Mouse (Mus musculus): ENCODE results near the gene Rpn1. TPM values are rescaled to one million over a fixed set of nuclear protein-coding genes. Genes with fewer than 3 reads are reported as not detected.

Gene Rpn1
- polyA plus RNA-seq, 1 experiment from 2014 or later, result 227 TPM

GRCm38 (mm10) chr6:88105783-88106611 is 21.7 kb downstream of the Rpn1 start:
- whole genome bisulfite sequencing, result 11% methylated on average over 32 of the region's 32 CpGs
- H3K9ac ChIP-seq, result peak overlapping the region; percentile 64
- peaks cover 37% of the 10 kb centered on the region for H3K36me3 ChIP-seq
- H3K4me3 ChIP-seq, result peak overlapping the region; percentile 21
- peak overlapping the region; percentile 67 for H3K4me2 ChIP-seq
- no peaks in the 10 kb centered on the region for H3K9me3 ChIP-seq (replicated peaks)
- H3K27me3 ChIP-seq (replicated peaks), result 0 out of 2 replicates have a peak, but pooled peaks cover 4% of the 10 kb centered on the region
- peak; percentile 84 for ATAC-seq (ENCODE audit: insufficient number of reproducible peaks, low FRiP score)
- H3K27ac ChIP-seq (ENCODE audit: poor library complexity, severe bottlenecking), result no peak overlapping the region
- peaks cover 13% of the 10 kb centered on the region; the same call in 1 of the 2 replicates for H3K4me1 ChIP-seq (replicated peaks)

GRCm38 (mm10) chr6:88106612-88107123 is 22.4 kb downstream of the Rpn1 start:
- H3K4me2 ChIP-seq, result peak overlapping the region; percentile 67
- H3K4me3 ChIP-seq, result peak overlapping the region; percentile 21; the same call in 1 of the 2 replicates
- 0 out of 2 replicates have a peak, but pooled peaks have one; percentile 22 for ATAC-seq (ENCODE audit: insufficient number of reproducible peaks, low FRiP score)
- peak overlapping the region; percentile 64; the same call in 1 of the 2 replicates for H3K9ac ChIP-seq
- no peaks in the 10 kb centered on the region for H3K9me3 ChIP-seq (replicated peaks)
- H3K4me1 ChIP-seq (replicated peaks), result peaks cover 13% of the 10 kb centered on the region; the same call in 1 of the 2 replicates
- H3K27me3 ChIP-seq (replicated peaks), result 0 out of 2 replicates have a peak, but pooled peaks cover 4% of the 10 kb centered on the region
- H3K36me3 ChIP-seq, result peaks cover 31% of the 10 kb centered on the region
- no peak overlapping the region for H3K27ac ChIP-seq (ENCODE audit: poor library complexity, severe bottlenecking)
- WGBS, result 90% methylated on average over 12 of the region's 12 CpGs

GRCm38 (mm10) chr6:88107661-88108535 is 23.6 kb downstream of the Rpn1 start:
- 0 out of 2 replicates have a peak, but pooled peaks cover 12% of the 10 kb centered on the region for H3K27me3 ChIP-seq (replicated peaks)
- no peaks in the 10 kb centered on the region for H3K9me3 ChIP-seq (replicated peaks)
- peaks cover 18% of the 10 kb centered on the region for H3K36me3 ChIP-seq
- H3K4me3 ChIP-seq, result no peak overlapping the region
- H3K4me1 ChIP-seq (replicated peaks), result peaks cover 13% of the 10 kb centered on the region; the same call in 1 of the 2 replicates
- no peak for ATAC-seq (ENCODE audit: insufficient number of reproducible peaks, low FRiP score)
- no peak overlapping the region for H3K27ac ChIP-seq (ENCODE audit: poor library complexity, severe bottlenecking)
- WGBS, result 76% methylated on average over 10 of the region's 10 CpGs
- H3K4me2 ChIP-seq, result no peak overlapping the region
- H3K9ac ChIP-seq, result no peak overlapping the region

GRCm38 (mm10) chr6:88113139-88113538 is 28.9 kb downstream of the Rpn1 start:
- Histone ChIP-seq H3K27ac (ENCODE audit: poor library complexity, severe bottlenecking) (no peak overlapping the region), H3K4me2 (no peak overlapping the region), H3K4me3 (no peak overlapping the region), H3K9ac (no peak overlapping the region), H3K27me3 (replicated peaks) (0 out of 2 replicates have a peak, but pooled peaks cover 17% of the 10 kb centered on the region), H3K4me1 (replicated peaks) (peaks cover 16% of the 10 kb centered on the region), H3K9me3 (replicated peaks) (no peaks in the 10 kb centered on the region), H3K36me3 (no peaks in the 10 kb centered on the region)
- 33% methylated on average over 7 of the region's 7 CpGs for WGBS
- no peak for ATAC-seq (ENCODE audit: insufficient number of reproducible peaks, low FRiP score)

GRCm38 (mm10) chr6:88114414-88114813 is 30.1 kb downstream of the Rpn1 start:
- Histone ChIP-seq H3K4me2 (no peak overlapping the region), H3K27ac (ENCODE audit: poor library complexity, severe bottlenecking) (no peak overlapping the region), H3K9ac (no peak overlapping the region), H3K9me3 (replicated peaks) (0 out of 2 replicates have a peak, but pooled peaks cover 3% of the 10 kb centered on the region), H3K4me3 (no peak overlapping the region), H3K4me1 (replicated peaks) (peaks cover 16% of the 10 kb centered on the region), H3K36me3 (no peaks in the 10 kb centered on the region), H3K27me3 (replicated peaks) (0 out of 2 replicates have a peak, but pooled peaks cover 17% of the 10 kb centered on the region)
- ATAC-seq (ENCODE audit: insufficient number of reproducible peaks, low FRiP score), result no peak
- WGBS, result 76% methylated on average over 5 of the region's 5 CpGs

- H3K4me3 ChIP-seq, result no peak overlapping the region
- no peak overlapping the region for H3K9ac ChIP-seq
- H3K27ac ChIP-seq (ENCODE audit: poor library complexity, severe bottlenecking), result no peak overlapping the region
- WGBS, result 59% methylated on average over 21 of the region's 21 CpGs
- peaks cover 16% of the 10 kb centered on the region for H3K4me1 ChIP-seq (replicated peaks)
- no peak overlapping the region for H3K4me2 ChIP-seq
- peaks cover 19% of the 10 kb centered on the region; the same call in 1 of the 2 replicates for H3K27me3 ChIP-seq (replicated peaks)
- H3K9me3 ChIP-seq (replicated peaks), result 0 out of 2 replicates have a peak, but pooled peaks cover 3% of the 10 kb centered on the region
- H3K36me3 ChIP-seq, result no peaks in the 10 kb centered on the region
- ATAC-seq (ENCODE audit: insufficient number of reproducible peaks, low FRiP score), result peak; percentile 55; the same call in 1 of the 2 replicates
Measured at GRCm38 (mm10) chr6:88116347-88117183, 32.3 kb downstream of the Rpn1 start.

GRCm38 (mm10) chr6:88117184-88117575 is 32.9 kb downstream of the Rpn1 start:
- H3K9ac ChIP-seq, result no peak overlapping the region
- 0 out of 2 replicates have a peak, but pooled peaks cover 3% of the 10 kb centered on the region for H3K9me3 ChIP-seq (replicated peaks)
- peaks cover 16% of the 10 kb centered on the region for H3K4me1 ChIP-seq (replicated peaks)
- no peak overlapping the region for H3K27ac ChIP-seq (ENCODE audit: poor library complexity, severe bottlenecking)
- no peak overlapping the region for H3K4me3 ChIP-seq
- no peak overlapping the region for H3K4me2 ChIP-seq
- 76% methylated on average over 10 of the region's 10 CpGs for WGBS
- no peak for ATAC-seq (ENCODE audit: insufficient number of reproducible peaks, low FRiP score)
- peaks cover 19% of the 10 kb centered on the region; the same call in 1 of the 2 replicates for H3K27me3 ChIP-seq (replicated peaks)
- no peaks in the 10 kb centered on the region for H3K36me3 ChIP-seq

- no peak overlapping the region for H3K4me2 ChIP-seq
- no peak overlapping the region for H3K27ac ChIP-seq (ENCODE audit: poor library complexity, severe bottlenecking)
- 0 out of 2 replicates have a peak, but pooled peaks cover 3% of the 10 kb centered on the region for H3K9me3 ChIP-seq (replicated peaks)
- peaks cover 20% of the 10 kb centered on the region for H3K4me1 ChIP-seq (replicated peaks)
- ATAC-seq (ENCODE audit: insufficient number of reproducible peaks, low FRiP score), result no peak
- H3K36me3 ChIP-seq, result no peaks in the 10 kb centered on the region
- WGBS, result 77% methylated on average over 5 of the region's 5 CpGs
- H3K4me3 ChIP-seq, result no peak overlapping the region
- peaks cover 10% of the 10 kb centered on the region; the same call in 1 of the 2 replicates for H3K27me3 ChIP-seq (replicated peaks)
- no peak overlapping the region for H3K9ac ChIP-seq
Measured at GRCm38 (mm10) chr6:88119309-88119708, 35.0 kb downstream of the Rpn1 start.

- no peak for ATAC-seq (ENCODE audit: insufficient number of reproducible peaks, low FRiP score)
- 83% methylated on average over 7 of the region's 7 CpGs for WGBS
Measured at GRCm38 (mm10) chr6:88120813-88121212, 36.5 kb downstream of the Rpn1 start.

GRCm38 (mm10) chr6:88121781-88122180 is 37.5 kb downstream of the Rpn1 start:
- Histone ChIP-seq H3K4me2 (no peak overlapping the region), H3K4me3 (no peak overlapping the region), H3K9me3 (replicated peaks) (0 out of 2 replicates have a peak, but pooled peaks cover 3% of the 10 kb centered on the region), H3K36me3 (no peaks in the 10 kb centered on the region), H3K27ac (ENCODE audit: poor library complexity, severe bottlenecking) (no peak overlapping the region), H3K9ac (no peak overlapping the region), H3K27me3 (replicated peaks) (peaks cover 18% of the 10 kb centered on the region), H3K4me1 (replicated peaks) (peaks cover 13% of the 10 kb centered on the region)
- no peak for ATAC-seq (ENCODE audit: insufficient number of reproducible peaks, low FRiP score)
- WGBS, result 78% methylated on average over 2 of the region's 2 CpGs

More at GRCm38 (mm10) chr6:88120813-88121212, 36.5 kb downstream of the Rpn1 start:
- H3K4me2 ChIP-seq, result no peak overlapping the region
- H3K4me1 ChIP-seq (replicated peaks), result peaks cover 20% of the 10 kb centered on the region
- H3K27ac ChIP-seq (ENCODE audit: poor library complexity, severe bottlenecking), result no peak overlapping the region
- no peaks in the 10 kb centered on the region for H3K36me3 ChIP-seq
- H3K9me3 ChIP-seq (replicated peaks), result 0 out of 2 replicates have a peak, but pooled peaks cover 3% of the 10 kb centered on the region
- H3K9ac ChIP-seq, result no peak overlapping the region
- no peak overlapping the region for H3K4me3 ChIP-seq
- peaks cover 10% of the 10 kb centered on the region; the same call in 1 of the 2 replicates for H3K27me3 ChIP-seq (replicated peaks)

All from heart, embryonic 12.5 days (tissue).